Mouse (Mus musculus) hindbrain, embryonic 14.5 days (tissue): ENCODE measurements around the gene Rdh7. TPM values are rescaled to one million over a fixed set of nuclear protein-coding genes. Genes with fewer than 3 reads are reported as not detected.

Source experiments
- ATAC-seq: fragments of 200-750 bp; cut with Nextera tagmentation; 2 replicates; pipeline ENCODE4 v1.8.0; 2017; ENCODE audit warnings: moderate number of reproducible peaks, mild to moderate bottlenecking, moderate TSS enrichment, moderate library complexity; ENCODE audit not compliant: low FRiP score
- DNase-seq: peaks from one replicate; pipeline ENCODE4 v3.0.0-alpha.2; 2015; ENCODE audit warnings: low spot score
- H3K27ac ChIP-seq: fragments of 300-500 bp; sonication (generic); 2 replicates; pipeline ENCODE4 v1.5.1; 2014; ENCODE audit warnings: mild to moderate bottlenecking, moderate library complexity
- H3K27me3 ChIP-seq: fragments of 300-500 bp; sonication (generic); 2 replicates; pipeline ENCODE4 v1.6.1; 2014; ENCODE audit warnings: mild to moderate bottlenecking, low read length, mixed read lengths; ENCODE audit not compliant: control insufficient read depth, insufficient read depth
- H3K36me3 ChIP-seq: fragments of 300-500 bp; sonication (generic); replicated peaks from 2 replicates; pipeline ENCODE4 v1.6.1; 2014; ENCODE audit not compliant: control insufficient read depth, insufficient read depth
- H3K4me1 ChIP-seq: fragments of 300-500 bp; sonication (generic); replicated peaks from 2 replicates; pipeline ENCODE4 v1.6.1; 2014; ENCODE audit warnings: antibody characterized with exemption, low read length, mixed read lengths; ENCODE audit not compliant: control insufficient read depth, insufficient read depth
- H3K4me2 ChIP-seq: fragments of 300-500 bp; sonication (generic); replicated peaks from 2 replicates; pipeline ENCODE4 v1.6.1; 2014; ENCODE audit warnings: mild to moderate bottlenecking, moderate library complexity
- H3K4me3 ChIP-seq: fragments of 300-500 bp; sonication (generic); replicated peaks from 2 replicates; pipeline ENCODE4 v1.5.1; 2014; ENCODE audit warnings: mild to moderate bottlenecking, low read length
- H3K9ac ChIP-seq: fragments of 300-500 bp; sonication (generic); 2 replicates; pipeline ENCODE4 v1.6.1; 2014
- H3K9me3 ChIP-seq: fragments of 300-500 bp; sonication (generic); 2 replicates; pipeline ENCODE4 v1.6.1; 2016; ENCODE audit warnings: low read length; ENCODE audit not compliant: control insufficient read depth
- WGBS: fragments of 180-500 bp; shearing (Covaris S2); extraction: QIAGEN DNeasy Blood & Tissue Kit; methylation state at CpG from one replicate; pipeline ENCODE4 v1.1.7; 2014; 5-methylcytosine and 5-hydroxymethylcytosine counted together
- polyA plus RNA-seq: library from polyadenylated mRNA; unstranded; fragments of >200 nt; fragmentation: Nextera tagmentation; extraction: Ambion mirVana; gene quantifications from 2 replicates; pipeline ENCODE4 v1.2.1, GENCODE M21; 2014

The Rdh7 gene
- polyA plus RNA-seq: not detected in 2 replicates

DNA sequence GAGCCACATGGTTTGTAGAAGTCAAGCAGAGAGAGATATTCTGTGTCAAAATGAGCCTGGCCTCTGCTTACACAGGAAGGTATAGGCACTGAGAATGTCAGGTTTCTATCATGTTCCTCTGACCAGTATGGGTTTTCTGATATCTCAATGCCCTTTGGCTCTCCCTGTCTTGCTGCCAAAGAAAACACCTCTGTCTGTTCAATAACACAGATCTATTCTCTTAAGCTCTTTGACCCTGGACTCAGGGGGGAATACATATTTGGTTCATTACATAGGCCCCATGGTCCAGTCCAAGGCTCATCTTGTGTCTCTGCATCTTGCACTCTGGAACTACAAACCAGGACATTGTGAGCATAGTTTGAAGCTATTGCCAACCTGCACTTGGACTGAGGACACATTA is at the start of gene Rdh7:
Gene Rdh7 (minus strand): TSS at position 213 of the 400 bp plus-strand sequence.
- H3K27me3 ChIP-seq: no peaks in the 10 kb centered on the region
- H3K4me2 ChIP-seq: no peak within 1 kb of the TSS
- no peaks in the 10 kb centered on the region for H3K36me3 ChIP-seq
- no peak within 1 kb of the TSS for H3K4me3 ChIP-seq
- no peak within 1 kb of the TSS for H3K9ac ChIP-seq
- H3K9me3 ChIP-seq: no peaks in the 10 kb centered on the region
- DNase-seq (no peak), ATAC-seq (no peak)
- no peak within 1 kb of the TSS for H3K27ac ChIP-seq
- no peaks in the 10 kb centered on the region for H3K4me1 ChIP-seq

GRCm38 (mm10) chr10:127937428-127938010 is 48.9 kb upstream of the Rdh7 start:
- ATAC-seq: no peak
- Histone ChIP-seq H3K4me2 (no peak overlapping the region), H3K27me3 (no peaks in the 10 kb centered on the region), H3K4me3 (no peak overlapping the region), H3K9me3 (no peaks in the 10 kb centered on the region), H3K9ac (no peak overlapping the region), H3K4me1 (no peaks in the 10 kb centered on the region), H3K36me3 (no peaks in the 10 kb centered on the region), H3K27ac (no peak overlapping the region)
- DNase-seq: peak; percentile 76
- 2% methylated on average over 2 of the region's 2 CpGs for WGBS

GRCm38 (mm10) chr10:127936747-127937409 is 48.3 kb upstream of the Rdh7 start:
- WGBS: 87% methylated on average over 19 of the region's 19 CpGs

GRCm38 (mm10) chr10:127936271-127936670 is 47.7 kb upstream of the Rdh7 start:
- Histone ChIP-seq H3K4me3 (no peak overlapping the region), H3K27me3 (no peaks in the 10 kb centered on the region), H3K9me3 (no peaks in the 10 kb centered on the region), H3K27ac (no peak overlapping the region), H3K4me1 (no peaks in the 10 kb centered on the region), H3K9ac (no peak overlapping the region), H3K36me3 (no peaks in the 10 kb centered on the region), H3K4me2 (no peak overlapping the region)
- 82% methylated on average over 8 of the region's 8 CpGs for WGBS
- no peak for DNase-seq
- ATAC-seq: no peak

More at GRCm38 (mm10) chr10:127936747-127937409, 48.3 kb upstream of the Rdh7 start:
- Histone ChIP-seq H3K9me3 (no peaks in the 10 kb centered on the region), H3K27ac (no peak overlapping the region), H3K9ac (no peak overlapping the region), H3K4me3 (no peak overlapping the region), H3K4me1 (no peaks in the 10 kb centered on the region), H3K4me2 (no peak overlapping the region), H3K27me3 (no peaks in the 10 kb centered on the region), H3K36me3 (no peaks in the 10 kb centered on the region)
- ATAC-seq (no peak), DNase-seq (no peak)

DNA sequence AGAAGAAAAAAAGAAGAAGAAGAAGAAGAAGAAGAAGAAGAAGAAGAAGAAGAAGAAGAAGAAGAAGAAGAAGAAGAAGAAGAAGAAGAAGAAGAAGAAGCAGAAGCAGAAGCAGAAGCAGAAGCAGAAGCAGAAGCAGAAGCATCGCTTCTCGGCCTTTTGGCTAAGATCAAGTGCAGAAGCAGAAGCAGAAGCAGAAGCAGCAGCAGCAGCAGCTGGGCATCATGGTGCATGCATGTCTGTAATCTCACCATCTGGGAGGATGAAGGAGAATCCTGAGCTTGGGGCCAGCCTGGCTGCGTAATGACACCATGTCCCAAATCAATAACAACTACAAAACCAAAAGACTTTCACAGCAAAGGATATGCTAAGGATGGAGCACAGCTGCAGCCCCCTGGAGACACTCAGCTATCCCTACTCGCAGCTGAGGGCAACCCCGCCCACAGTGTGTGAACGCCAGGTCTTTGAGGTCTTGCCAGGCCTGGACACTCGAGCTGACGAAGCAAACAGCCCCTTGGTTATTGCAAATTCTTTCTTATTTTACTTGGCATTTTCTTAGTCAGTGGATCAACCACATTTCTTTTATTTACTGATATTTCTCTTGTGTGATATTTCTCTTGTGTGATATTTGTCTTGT is 43.8 kb upstream of the Rdh7 start:
- no peak overlapping the region for H3K4me3 ChIP-seq
- H3K9ac ChIP-seq: no peak overlapping the region
- no peak overlapping the region for H3K4me2 ChIP-seq
- 0 out of 2 replicates have a peak, but pooled peaks cover 3% of the 10 kb centered on the region for H3K9me3 ChIP-seq
- no peaks in the 10 kb centered on the region for H3K36me3 ChIP-seq
- no peaks in the 10 kb centered on the region for H3K27me3 ChIP-seq
- no peak overlapping the region for H3K27ac ChIP-seq
- WGBS: 71% methylated on average over 8 of the region's 8 CpGs
- DNase-seq (no peak), ATAC-seq (no peak)
- no peaks in the 10 kb centered on the region for H3K4me1 ChIP-seq

- no peak overlapping the region for H3K4me3 ChIP-seq
- no peaks in the 10 kb centered on the region for H3K27me3 ChIP-seq
- H3K9me3 ChIP-seq: 0 out of 2 replicates have a peak, but pooled peaks cover 3% of the 10 kb centered on the region
- no peak overlapping the region for H3K27ac ChIP-seq
- DNase-seq: no peak
- ATAC-seq: no peak
- H3K9ac ChIP-seq: no peak overlapping the region
- no peak overlapping the region for H3K4me2 ChIP-seq
- no peaks in the 10 kb centered on the region for H3K4me1 ChIP-seq
- 60% methylated on average over 2 of the region's 2 CpGs for WGBS
- no peaks in the 10 kb centered on the region for H3K36me3 ChIP-seq
Observed at GRCm38 (mm10) chr10:127927737-127928136, 39.1 kb upstream of the Rdh7 start.

- ATAC-seq: no peak
- no peak for DNase-seq
Observed at GRCm38 (mm10) chr10:127924597-127925378, 36.2 kb upstream of the Rdh7 start.

DNA sequence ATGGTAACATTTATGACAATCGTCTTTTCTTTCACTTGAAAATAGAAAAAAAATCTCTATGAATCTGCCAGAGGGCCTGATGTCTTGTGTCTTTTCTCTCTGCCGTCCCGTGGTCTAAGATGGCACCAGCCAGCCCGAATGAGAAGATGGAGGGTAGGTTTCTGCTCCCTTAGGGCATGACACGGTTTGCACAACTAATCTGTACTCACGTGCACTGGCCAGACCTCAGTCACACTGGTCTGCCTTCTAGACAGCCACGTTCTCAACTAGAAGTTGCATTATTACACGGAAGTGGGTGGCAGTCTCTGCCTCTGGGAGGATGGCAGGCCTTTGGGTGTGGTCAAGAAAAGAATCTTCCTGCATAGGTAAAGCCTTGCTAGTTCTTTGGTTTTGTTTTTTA is 34.4 kb upstream of the Rdh7 start:
- Histone ChIP-seq H3K27ac (no peak overlapping the region), H3K9ac (no peak overlapping the region), H3K9me3 (no peaks in the 10 kb centered on the region), H3K4me1 (no peaks in the 10 kb centered on the region), H3K36me3 (no peaks in the 10 kb centered on the region), H3K27me3 (no peaks in the 10 kb centered on the region), H3K4me3 (no peak overlapping the region), H3K4me2 (no peak overlapping the region)
- ATAC-seq: no peak
- no peak for DNase-seq
- 91% methylated on average over 8 of the region's 8 CpGs for WGBS

More at GRCm38 (mm10) chr10:127924597-127925378, 36.2 kb upstream of the Rdh7 start:
- Histone ChIP-seq H3K27ac (no peak overlapping the region), H3K4me2 (no peak overlapping the region), H3K36me3 (no peaks in the 10 kb centered on the region), H3K9ac (no peak overlapping the region), H3K9me3 (no peaks in the 10 kb centered on the region), H3K27me3 (no peaks in the 10 kb centered on the region), H3K4me1 (no peaks in the 10 kb centered on the region), H3K4me3 (no peak overlapping the region)
- 71% methylated on average over 7 of the region's 7 CpGs for WGBS

DNA sequence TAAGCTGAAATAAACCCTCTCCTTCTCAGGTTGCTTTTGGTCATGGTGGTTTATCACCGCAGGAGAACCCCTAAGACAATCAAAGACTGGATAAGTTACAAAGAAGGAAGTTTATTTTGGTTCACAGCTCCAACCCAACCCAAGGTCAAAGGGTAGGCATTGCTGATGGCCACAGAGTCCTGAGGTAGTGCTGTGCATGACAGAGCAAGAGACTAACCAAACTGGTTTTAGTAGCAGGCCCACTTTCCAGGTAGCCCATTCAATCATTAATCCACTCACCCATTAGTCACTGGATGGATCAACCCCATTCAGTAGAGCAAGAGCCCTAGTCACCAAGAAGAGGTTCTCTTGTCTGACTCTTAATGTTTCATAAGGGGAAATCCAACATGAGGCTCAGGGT is 33.6 kb upstream of the Rdh7 start:
- H3K9me3 ChIP-seq: no peaks in the 10 kb centered on the region
- H3K4me1 ChIP-seq: no peaks in the 10 kb centered on the region
- no peak for ATAC-seq
- 88% methylated on average over 1 of the region's 1 CpGs for WGBS
- no peaks in the 10 kb centered on the region for H3K36me3 ChIP-seq
- no peak overlapping the region for H3K4me2 ChIP-seq
- H3K4me3 ChIP-seq: no peak overlapping the region
- H3K27me3 ChIP-seq: no peaks in the 10 kb centered on the region
- DNase-seq: no peak
- no peak overlapping the region for H3K27ac ChIP-seq
- no peak overlapping the region for H3K9ac ChIP-seq
